Mouse (Mus musculus) cerebellum, adult 2 months (tissue): ENCODE data around the gene Arhgef38.

Source experiments
- CTCF ChIP-seq: fragments of 200-500 bp; IDR thresholded peaks from 2 replicates; pipeline ENCODE4 v1.5.1; 2011; ENCODE audit warnings: low read depth, mild to moderate bottlenecking, control low read depth, low read length, moderate library complexity, borderline replicate concordance; ENCODE audit not compliant: insufficient read depth
- POLR2A ChIP-seq: fragments of 200-500 bp; IDR thresholded peaks from 2 replicates; pipeline ENCODE4 v1.6.1; 2011; ENCODE audit warnings: low read length, control low read depth, borderline replicate concordance; ENCODE audit not compliant: insufficient read depth

- TF ChIP-seq POLR2A (no peak), CTCF (no peak)
These were observed 130.3 kb downstream of the Arhgef38 start for GRCm38 (mm10) chr3:133104436-133104835.
